Mouse (Mus musculus): Measurements from ENCODE around the gene Cry2.

DNA sequence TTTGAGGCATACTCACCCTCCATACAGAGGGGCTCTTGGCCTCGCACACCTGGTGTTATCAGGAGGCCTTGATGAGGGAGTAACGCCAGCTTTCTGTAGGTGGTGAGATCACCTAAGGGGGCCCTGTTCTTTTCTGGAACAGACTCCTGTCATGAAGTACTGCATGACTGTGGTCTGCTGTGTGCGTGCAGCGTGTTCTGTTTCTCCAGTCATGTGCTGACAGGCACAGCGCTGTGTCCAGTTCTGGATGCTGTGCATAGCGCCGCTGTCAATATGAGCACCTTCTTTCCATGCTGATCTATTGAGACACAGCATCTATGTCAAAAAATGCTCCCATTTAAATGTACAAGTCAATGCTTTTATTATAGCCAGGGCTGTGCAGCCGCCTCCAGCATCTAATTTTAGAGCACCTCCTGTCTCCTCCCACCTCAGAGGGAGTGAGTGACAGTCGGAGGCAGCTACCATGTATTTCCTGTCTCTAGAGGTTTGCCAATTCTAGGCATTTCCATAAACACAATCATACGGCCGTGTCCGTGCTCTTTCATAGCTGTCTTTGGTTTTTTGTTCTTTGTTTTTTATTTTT, 8.7 kb upstream of the Cry2 start:
- no peak for TF ChIP-seq GATA1 (IDR thresholded peaks at IDR 0.05; ENCODE audit: low read length)
- TF ChIP-seq TAL1 (IDR thresholded peaks at IDR 0.05; ENCODE audit: low read length): no peak
